Mouse (Mus musculus) stomach, embryonic 15.5 days (tissue): ENCODE data around the gene Epha3. TPM values are rescaled to one million over a fixed set of nuclear protein-coding genes. Genes with fewer than 3 reads are reported as not detected.

ENCODE experiments used
- ATAC-seq: fragments of 200-750 bp; cut with Nextera tagmentation; 2 replicates; pipeline ENCODE4 v1.8.0; 2017; ENCODE audit warnings: low read depth, moderate number of reproducible peaks, moderate TSS enrichment; ENCODE audit not compliant: insufficient read depth, low FRiP score
- H3K27ac ChIP-seq: fragments of 300-500 bp; sonication (generic); 2 replicates; pipeline ENCODE4 v1.5.1; 2015; ENCODE audit warnings: mild to moderate bottlenecking, inconsistent platforms
- H3K27me3 ChIP-seq: fragments of 300-500 bp; sonication (generic); replicated peaks from 2 replicates; pipeline ENCODE4 v1.6.1; 2015; ENCODE audit warnings: inconsistent platforms
- H3K36me3 ChIP-seq: fragments of 300-500 bp; sonication (generic); 2 replicates; pipeline ENCODE4 v1.6.1; 2015; ENCODE audit warnings: inconsistent platforms
- H3K4me1 ChIP-seq: fragments of 300-500 bp; sonication (generic); 2 replicates; pipeline ENCODE4 v1.6.1; 2015; ENCODE audit warnings: inconsistent platforms
- H3K4me2 ChIP-seq: fragments of 300-500 bp; sonication (generic); 2 replicates; pipeline ENCODE4 v1.6.1; 2015; ENCODE audit warnings: mild to moderate bottlenecking, inconsistent platforms
- H3K4me3 ChIP-seq: fragments of 300-500 bp; sonication (generic); replicated peaks from 2 replicates; pipeline ENCODE4 v1.5.1; 2015; ENCODE audit warnings: inconsistent platforms
- H3K9ac ChIP-seq: fragments of 300-500 bp; sonication (generic); 2 replicates; pipeline ENCODE4 v1.6.1; 2015; ENCODE audit warnings: inconsistent platforms
- H3K9me3 ChIP-seq: fragments of 300-500 bp; sonication (generic); 2 replicates; pipeline ENCODE4 v1.6.1; 2016; ENCODE audit warnings: inconsistent platforms
- WGBS: fragments of 180-500 bp; shearing (Covaris S2); methylation state at CpG from one replicate; pipeline ENCODE4 v1.1.7; 2015; 5-methylcytosine and 5-hydroxymethylcytosine counted together
- polyA plus RNA-seq: library from polyadenylated mRNA; unstranded; fragments of >200 nt; fragmentation: Nextera tagmentation; extraction: Ambion mirVana; gene quantifications from 2 replicates; pipeline ENCODE4 v1.2.1, GENCODE M21; 2015

The Epha3 gene
- polyA plus RNA-seq, 1 experiment from 2014 or later, result 14.8 TPM

DNA sequence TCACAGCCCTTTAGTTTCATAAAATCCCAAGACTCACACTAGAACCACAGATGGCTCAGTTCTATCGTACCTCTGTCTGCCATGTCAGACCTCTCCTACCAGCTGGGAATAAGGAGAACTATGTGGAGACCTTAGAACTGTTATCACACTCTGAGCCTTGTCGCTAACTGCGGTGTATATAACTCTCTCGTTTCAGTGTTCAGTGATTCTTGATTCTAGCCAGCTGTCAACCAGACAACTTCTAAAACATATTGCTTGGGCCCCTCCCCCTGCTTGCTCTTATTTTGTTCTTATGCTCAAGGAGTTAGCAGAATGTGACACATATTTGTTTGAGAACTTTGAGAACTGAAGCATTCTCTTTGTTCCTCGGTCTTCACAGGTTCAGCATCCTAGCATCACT, 83.8 kb downstream of the Epha3 start:
- Histone ChIP-seq H3K4me2 (no peak overlapping the region), H3K36me3 (no peaks in the 10 kb centered on the region), H3K9me3 (no peaks in the 10 kb centered on the region), H3K4me1 (no peaks in the 10 kb centered on the region), H3K9ac (no peak overlapping the region), H3K27me3 (no peaks in the 10 kb centered on the region), H3K27ac (no peak overlapping the region), H3K4me3 (no peak overlapping the region)
- ATAC-seq, result no peak
- 64% methylated on average over 5 of the region's 5 CpGs for WGBS

DNA sequence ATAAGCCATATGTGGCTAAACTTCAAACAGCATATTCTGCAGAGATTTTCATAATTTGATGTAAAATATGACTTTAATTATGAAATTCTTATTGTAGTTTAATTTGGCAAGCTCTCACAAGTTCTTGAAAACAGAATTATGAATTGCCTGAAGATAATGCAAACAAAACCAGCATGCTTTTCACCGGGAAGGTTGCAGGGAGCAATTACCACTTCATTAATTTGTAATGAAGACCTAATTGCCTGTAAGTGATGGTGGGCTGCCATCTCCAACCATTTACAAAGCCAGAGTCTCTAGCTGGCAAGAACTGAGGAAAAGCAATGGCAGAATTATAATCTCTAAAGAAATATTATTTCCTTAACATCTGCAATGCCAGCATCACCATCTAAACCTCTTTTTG, 86.2 kb downstream of the Epha3 start:
- H3K4me1 ChIP-seq, result no peaks in the 10 kb centered on the region
- H3K9me3 ChIP-seq, result no peaks in the 10 kb centered on the region
- ATAC-seq, result no peak
- 43% methylated on average over 1 of the region's 1 CpGs for WGBS
- no peak overlapping the region for H3K4me2 ChIP-seq
- H3K36me3 ChIP-seq, result no peaks in the 10 kb centered on the region
- no peak overlapping the region for H3K9ac ChIP-seq
- H3K27ac ChIP-seq, result no peak overlapping the region
- H3K27me3 ChIP-seq, result no peaks in the 10 kb centered on the region
- H3K4me3 ChIP-seq, result no peak overlapping the region

DNA sequence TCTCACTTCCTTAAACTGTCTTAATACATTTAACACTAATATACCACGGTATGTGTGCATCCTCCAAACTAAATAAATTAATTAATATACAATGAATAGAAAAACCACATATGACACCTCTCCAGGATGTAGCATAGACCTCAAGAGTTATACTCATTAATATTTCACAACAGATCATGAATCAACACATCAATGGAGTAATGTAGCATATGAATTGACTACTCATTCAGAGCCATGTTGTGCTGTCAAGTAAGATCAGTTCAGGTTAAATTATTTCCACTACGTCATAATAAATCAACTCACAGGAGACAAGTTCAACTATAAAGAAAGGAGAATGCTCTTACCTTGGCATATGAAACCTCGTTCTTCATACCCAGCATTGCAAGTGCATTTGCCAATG, 91.4 kb downstream of the Epha3 start:
- 89% methylated on average over 3 of the region's 3 CpGs for WGBS
- Histone ChIP-seq H3K4me2 (no peak overlapping the region), H3K4me1 (no peaks in the 10 kb centered on the region), H3K27ac (no peak overlapping the region), H3K4me3 (no peak overlapping the region), H3K9ac (no peak overlapping the region), H3K27me3 (no peaks in the 10 kb centered on the region), H3K9me3 (no peaks in the 10 kb centered on the region), H3K36me3 (no peaks in the 10 kb centered on the region)
- ATAC-seq, result no peak

DNA sequence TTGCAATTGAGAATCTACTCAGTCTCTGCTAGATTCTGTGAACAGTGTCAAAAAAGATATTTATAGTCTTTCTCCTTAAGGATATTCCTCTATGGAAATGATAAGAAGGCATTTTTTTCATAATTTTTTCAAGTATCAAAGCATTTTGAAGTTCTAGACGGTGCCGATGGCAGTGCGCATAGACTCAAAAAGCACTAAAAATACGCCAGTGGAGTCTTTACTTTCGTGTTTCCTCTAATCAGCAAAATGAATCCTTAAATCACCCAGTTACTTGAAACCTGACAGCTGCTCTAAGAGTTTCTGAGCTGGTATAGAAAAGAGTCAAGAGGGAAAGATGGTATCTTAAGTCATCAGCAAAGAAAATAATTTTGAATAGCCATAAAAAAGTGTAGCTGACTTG, 96.4 kb downstream of the Epha3 start:
- Histone ChIP-seq H3K4me2 (no peak overlapping the region), H3K4me1 (no peaks in the 10 kb centered on the region), H3K9me3 (no peaks in the 10 kb centered on the region), H3K4me3 (no peak overlapping the region), H3K36me3 (no peaks in the 10 kb centered on the region), H3K9ac (no peak overlapping the region), H3K27ac (no peak overlapping the region), H3K27me3 (no peaks in the 10 kb centered on the region)
- 61% methylated on average over 5 of the region's 5 CpGs for WGBS
- ATAC-seq, result no peak

DNA sequence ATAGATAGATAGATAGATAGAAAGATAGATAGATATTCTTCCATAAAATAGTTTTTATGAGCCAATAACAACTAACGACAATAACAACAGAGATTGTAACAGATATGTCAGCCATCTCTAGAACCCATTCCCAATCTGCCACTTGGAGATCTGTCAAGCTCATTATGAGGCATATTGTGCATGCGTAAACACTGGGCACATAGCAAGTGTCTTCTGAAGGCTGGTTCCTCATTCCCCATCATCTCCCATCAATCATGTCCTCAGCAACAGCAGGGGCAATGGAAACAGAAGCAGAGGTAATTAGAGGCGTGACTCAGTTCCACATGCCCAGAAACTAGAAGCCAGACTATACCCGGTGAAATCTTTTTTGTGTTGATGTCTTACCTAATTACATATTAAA, 102.8 kb downstream of the Epha3 start:
- Histone ChIP-seq H3K36me3 (no peaks in the 10 kb centered on the region), H3K4me2 (no peak overlapping the region), H3K27me3 (no peaks in the 10 kb centered on the region), H3K4me1 (no peaks in the 10 kb centered on the region), H3K9me3 (no peaks in the 10 kb centered on the region), H3K9ac (no peak overlapping the region), H3K4me3 (no peak overlapping the region), H3K27ac (no peak overlapping the region)
- no peak for ATAC-seq
- whole genome bisulfite sequencing, result 86% methylated on average over 4 of the region's 4 CpGs

DNA sequence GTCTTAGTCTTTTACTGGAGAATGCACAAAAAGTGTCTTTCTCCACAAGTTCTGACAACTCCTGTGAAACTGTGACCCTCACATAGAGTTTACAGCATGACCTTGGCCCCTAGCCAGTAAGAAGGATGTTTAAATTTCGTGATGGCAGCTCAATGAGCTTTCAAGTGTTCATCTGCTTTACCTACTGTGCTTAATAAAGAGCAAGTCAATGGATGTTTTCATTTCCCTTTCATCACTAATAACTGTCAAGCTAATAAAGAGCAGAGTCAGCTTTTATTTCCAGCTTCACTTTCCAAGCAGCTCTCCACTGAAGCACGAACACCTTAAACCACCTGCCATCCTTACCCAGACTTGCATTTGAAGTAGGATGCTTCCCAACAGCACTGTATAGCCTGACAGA, 103.9 kb downstream of the Epha3 start:
- no peak for ATAC-seq
- Histone ChIP-seq H3K9me3 (no peaks in the 10 kb centered on the region), H3K36me3 (no peaks in the 10 kb centered on the region), H3K27ac (no peak overlapping the region), H3K4me1 (no peaks in the 10 kb centered on the region), H3K9ac (no peak overlapping the region), H3K4me2 (no peak overlapping the region), H3K27me3 (no peaks in the 10 kb centered on the region), H3K4me3 (no peak overlapping the region)
- 37% methylated on average over 2 of the region's 2 CpGs for WGBS

DNA sequence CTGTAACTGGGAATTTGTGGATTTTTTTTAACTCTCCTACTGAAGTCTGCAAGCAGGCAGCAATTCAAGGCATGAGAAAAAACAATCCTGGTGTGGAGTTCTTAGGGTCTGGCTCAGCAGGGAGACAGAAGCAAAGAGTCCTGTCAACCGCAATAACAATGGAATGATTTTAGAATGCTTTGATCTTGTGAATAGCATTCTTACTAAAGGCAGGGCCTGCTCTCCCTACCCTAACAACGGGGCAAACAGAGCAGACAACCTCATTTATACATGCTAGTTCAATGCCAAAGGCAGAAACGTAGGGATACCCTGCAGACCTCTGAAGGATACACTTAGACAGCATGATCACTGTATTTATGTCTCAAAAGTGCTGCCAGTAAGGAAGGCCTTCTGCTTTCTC, 110.9 kb downstream of the Epha3 start:
- no peaks in the 10 kb centered on the region for H3K36me3 ChIP-seq
- H3K4me3 ChIP-seq, result no peak overlapping the region
- no peak for ATAC-seq
- H3K9me3 ChIP-seq, result no peaks in the 10 kb centered on the region
- no peaks in the 10 kb centered on the region for H3K27me3 ChIP-seq
- 24% methylated on average over 3 of the region's 3 CpGs for WGBS
- no peak overlapping the region for H3K9ac ChIP-seq
- H3K4me1 ChIP-seq, result no peaks in the 10 kb centered on the region
- no peak overlapping the region for H3K4me2 ChIP-seq
- no peak overlapping the region for H3K27ac ChIP-seq

DNA sequence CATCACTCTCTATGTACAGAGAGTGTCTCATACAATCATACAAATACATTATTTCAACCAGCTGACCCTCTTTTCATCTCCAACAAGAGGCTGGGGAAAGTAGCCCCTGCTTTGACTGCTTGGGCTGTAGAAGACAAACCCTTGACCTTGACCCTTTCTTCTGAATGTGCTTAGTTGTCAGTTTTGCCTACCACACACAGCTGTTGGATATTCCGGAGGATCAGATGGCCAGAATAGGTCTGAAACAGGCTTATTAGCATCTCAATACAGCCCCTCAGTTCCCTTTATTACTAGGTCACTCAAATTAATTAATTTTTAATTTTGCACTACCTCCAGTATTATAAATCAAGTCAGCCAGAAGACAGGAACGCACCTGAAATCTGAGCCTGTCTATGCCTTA, 116.2 kb downstream of the Epha3 start:
- H3K9ac ChIP-seq, result no peak overlapping the region
- no peak overlapping the region for H3K4me3 ChIP-seq
- no peaks in the 10 kb centered on the region for H3K27me3 ChIP-seq
- H3K27ac ChIP-seq, result no peak overlapping the region
- no peaks in the 10 kb centered on the region for H3K36me3 ChIP-seq
- no peak overlapping the region for H3K4me2 ChIP-seq
- H3K4me1 ChIP-seq, result no peaks in the 10 kb centered on the region
- ATAC-seq, result no peak
- H3K9me3 ChIP-seq, result no peaks in the 10 kb centered on the region
- WGBS, result 70% methylated on average over 2 of the region's 2 CpGs

DNA sequence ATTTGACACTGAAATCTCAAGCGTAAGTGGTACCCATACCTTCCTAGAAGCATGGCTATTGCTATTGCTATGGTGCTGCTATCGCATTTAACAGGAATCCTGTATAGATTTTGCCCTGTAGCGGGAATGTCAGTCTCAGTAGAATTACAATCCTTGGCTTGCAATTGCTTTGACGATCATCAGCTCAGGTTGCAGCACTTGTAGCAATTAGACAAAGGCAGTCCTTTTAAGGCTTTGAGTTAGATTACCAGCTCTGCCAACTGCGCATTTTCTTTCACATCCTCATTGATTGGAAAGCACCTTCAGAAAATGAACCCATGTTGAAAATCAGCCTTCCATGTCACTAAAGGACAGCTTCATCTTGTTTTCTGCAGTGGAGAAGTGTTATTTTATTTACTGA, 118.5 kb downstream of the Epha3 start:
- H3K9me3 ChIP-seq, result no peaks in the 10 kb centered on the region
- no peak overlapping the region for H3K9ac ChIP-seq
- no peaks in the 10 kb centered on the region for H3K27me3 ChIP-seq
- no peak overlapping the region for H3K4me2 ChIP-seq
- 81% methylated on average over 5 of the region's 5 CpGs for WGBS
- no peak overlapping the region for H3K27ac ChIP-seq
- H3K4me1 ChIP-seq, result no peaks in the 10 kb centered on the region
- no peak overlapping the region for H3K4me3 ChIP-seq
- H3K36me3 ChIP-seq, result no peaks in the 10 kb centered on the region
- no peak for ATAC-seq

DNA sequence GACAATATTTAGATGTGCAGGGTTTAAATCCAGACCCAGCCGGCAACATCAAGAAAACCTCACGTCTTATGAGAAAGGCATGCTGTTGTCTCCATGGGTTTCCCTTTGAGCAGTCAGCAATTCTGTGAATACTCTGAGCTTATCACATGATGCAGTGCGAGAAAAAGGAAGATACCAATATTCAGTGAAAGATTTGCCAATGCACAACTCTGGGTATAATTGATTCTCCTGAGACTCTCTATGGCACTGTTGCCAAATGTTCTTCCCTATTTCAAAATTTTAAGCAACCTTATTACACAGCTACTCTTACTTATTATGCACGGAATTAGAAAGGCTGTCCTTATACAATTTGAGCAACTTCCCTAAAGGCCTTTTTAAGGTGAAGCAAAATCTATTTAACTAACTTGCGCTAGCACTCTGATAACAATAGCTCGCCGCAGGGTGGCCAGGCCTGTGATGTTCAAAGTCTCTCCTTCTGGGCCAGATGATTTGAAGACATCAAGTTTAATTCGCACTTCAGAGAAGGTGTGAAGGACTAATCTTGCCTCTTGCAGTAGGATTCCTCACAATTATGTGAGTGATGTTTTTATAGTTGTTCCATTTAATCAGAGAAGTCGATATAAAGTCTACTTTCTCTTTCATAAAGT, 120.6 kb downstream of the Epha3 start:
- no peaks in the 10 kb centered on the region for H3K4me1 ChIP-seq
- ATAC-seq, result no peak
- H3K27me3 ChIP-seq, result no peaks in the 10 kb centered on the region
- WGBS, result 66% methylated on average over 9 of the region's 9 CpGs
- H3K4me2 ChIP-seq, result no peak overlapping the region
- no peak overlapping the region for H3K9ac ChIP-seq
- no peak overlapping the region for H3K4me3 ChIP-seq
- no peaks in the 10 kb centered on the region for H3K9me3 ChIP-seq
- H3K36me3 ChIP-seq, result no peaks in the 10 kb centered on the region
- H3K27ac ChIP-seq, result no peak overlapping the region

DNA sequence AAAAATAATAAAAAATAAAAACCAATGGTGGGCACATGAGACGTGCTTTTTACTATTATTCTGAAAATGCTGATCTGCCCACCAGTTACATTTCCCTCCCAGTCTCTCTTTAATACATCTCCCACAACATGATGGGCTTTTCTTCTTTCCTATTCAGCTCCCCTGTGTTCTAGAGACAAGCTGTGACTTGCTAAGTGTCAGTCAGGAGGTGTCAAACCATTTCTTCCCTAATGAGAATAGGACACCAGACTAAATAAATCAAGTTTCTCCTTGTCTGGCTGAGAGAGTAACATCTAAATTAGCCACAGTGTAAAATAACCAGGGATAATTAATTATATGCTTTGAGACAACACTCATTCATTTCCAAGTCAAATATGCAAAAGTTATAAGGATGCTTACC, 144.7 kb downstream of the Epha3 start:
- H3K9ac ChIP-seq, result no peak overlapping the region
- no peak overlapping the region for H3K4me2 ChIP-seq
- ATAC-seq, result no peak
- H3K4me1 ChIP-seq, result no peaks in the 10 kb centered on the region
- no peak overlapping the region for H3K27ac ChIP-seq
- H3K9me3 ChIP-seq, result no peaks in the 10 kb centered on the region
- H3K27me3 ChIP-seq, result no peaks in the 10 kb centered on the region
- no peak overlapping the region for H3K4me3 ChIP-seq
- no peaks in the 10 kb centered on the region for H3K36me3 ChIP-seq
- WGBS, result 60% methylated on average over 1 of the region's 1 CpGs

DNA sequence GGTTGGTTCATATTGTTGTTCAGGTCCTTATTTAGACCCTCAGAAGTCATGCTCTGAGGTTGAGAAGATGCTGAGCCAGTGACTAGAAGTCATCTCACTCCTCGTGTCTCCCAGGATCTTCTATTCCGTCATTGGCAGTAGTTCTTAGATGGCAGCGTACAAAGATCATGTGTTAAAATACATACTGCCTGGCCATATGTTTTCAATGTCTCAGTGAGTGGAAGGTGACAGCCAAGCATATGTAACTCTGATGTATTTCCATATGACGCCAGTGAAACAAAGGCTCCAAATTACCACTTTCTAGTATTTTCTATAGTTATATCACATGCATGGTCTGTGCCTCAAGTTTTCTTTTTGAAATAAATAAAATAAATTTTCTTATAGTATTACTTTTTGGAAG, 146.7 kb downstream of the Epha3 start:
- 86% methylated on average over 4 of the region's 4 CpGs for WGBS
- H3K9ac ChIP-seq, result no peak overlapping the region
- H3K9me3 ChIP-seq, result no peaks in the 10 kb centered on the region
- H3K4me1 ChIP-seq, result no peaks in the 10 kb centered on the region
- H3K4me2 ChIP-seq, result no peak overlapping the region
- H3K27ac ChIP-seq, result no peak overlapping the region
- no peaks in the 10 kb centered on the region for H3K36me3 ChIP-seq
- ATAC-seq, result no peak
- no peaks in the 10 kb centered on the region for H3K27me3 ChIP-seq
- no peak overlapping the region for H3K4me3 ChIP-seq
